Mouse (Mus musculus) intestine, postnatal 0 days (tissue): ENCODE measurements around the gene Usp24. TPM values are rescaled to one million over a fixed set of nuclear protein-coding genes. Genes with fewer than 3 reads are reported as not detected.

Experiments
- ATAC-seq: fragments of 200-750 bp; cut with Nextera tagmentation; 2 replicates; pipeline ENCODE4 v1.8.0; 2017; ENCODE audit warnings: mild to moderate bottlenecking, moderate TSS enrichment, moderate library complexity
- H3K27ac ChIP-seq: fragments of 300-500 bp; sonication (generic); 2 replicates; pipeline ENCODE4 v1.5.1; 2014; ENCODE audit warnings: mild to moderate bottlenecking, low read depth, low read length, moderate library complexity
- H3K27me3 ChIP-seq: fragments of 300-500 bp; sonication (generic); replicated peaks from 2 replicates; pipeline ENCODE4 v1.6.1; 2014; ENCODE audit warnings: low read length, mixed read lengths; ENCODE audit not compliant: control insufficient read depth, insufficient read depth
- H3K36me3 ChIP-seq: fragments of 300-500 bp; sonication (generic); 2 replicates; pipeline ENCODE4 v1.6.1; 2014; ENCODE audit warnings: mild to moderate bottlenecking, moderate library complexity; ENCODE audit not compliant: control insufficient read depth, insufficient read depth
- H3K4me1 ChIP-seq: fragments of 300-500 bp; sonication (generic); replicated peaks from 2 replicates; pipeline ENCODE4 v1.6.1; 2014; ENCODE audit warnings: antibody characterized with exemption, low read length, mixed read lengths; ENCODE audit not compliant: control insufficient read depth, insufficient read depth
- H3K4me2 ChIP-seq: fragments of 300-500 bp; sonication (generic); replicated peaks from 2 replicates; pipeline ENCODE4 v1.6.1; 2014; ENCODE audit warnings: low read depth, mild to moderate bottlenecking, moderate library complexity
- H3K4me3 ChIP-seq: fragments of 300-500 bp; sonication (generic); 2 replicates; pipeline ENCODE4 v1.5.1; 2014; ENCODE audit warnings: low read depth, low read length
- H3K9ac ChIP-seq: fragments of 300-500 bp; sonication (generic); 2 replicates; pipeline ENCODE4 v1.6.1; 2014; ENCODE audit warnings: mild to moderate bottlenecking, low read depth, low read length
- H3K9me3 ChIP-seq: fragments of 300-500 bp; sonication (generic); 2 replicates; pipeline ENCODE4 v1.6.1; 2016; ENCODE audit warnings: mixed run types; ENCODE audit not compliant: control insufficient read depth
- CTCF ChIP-seq: sonication (generic); IDR thresholded peaks from 2 replicates; pipeline ENCODE4 v1.5.1; 2016; ENCODE audit warnings: low read depth, mild to moderate bottlenecking, control low read depth, antibody characterized with exemption, moderate library complexity
- WGBS: fragments of 180-500 bp; shearing (Covaris S2); extraction: QIAGEN DNeasy Blood & Tissue Kit; methylation state at CpG from one replicate; pipeline ENCODE4 v1.1.7; 2014; 5-methylcytosine and 5-hydroxymethylcytosine counted together
- polyA plus RNA-seq: library from polyadenylated mRNA; unstranded; fragments of >200 nt; fragmentation: Nextera tagmentation; extraction: Ambion mirVana; gene quantifications from 2 replicates; pipeline ENCODE4 v1.2.1, GENCODE M21; 2015

The Usp24 gene
- polyA plus RNA-seq, 1 experiment from 2014 or later, result 5.3 TPM

DNA sequence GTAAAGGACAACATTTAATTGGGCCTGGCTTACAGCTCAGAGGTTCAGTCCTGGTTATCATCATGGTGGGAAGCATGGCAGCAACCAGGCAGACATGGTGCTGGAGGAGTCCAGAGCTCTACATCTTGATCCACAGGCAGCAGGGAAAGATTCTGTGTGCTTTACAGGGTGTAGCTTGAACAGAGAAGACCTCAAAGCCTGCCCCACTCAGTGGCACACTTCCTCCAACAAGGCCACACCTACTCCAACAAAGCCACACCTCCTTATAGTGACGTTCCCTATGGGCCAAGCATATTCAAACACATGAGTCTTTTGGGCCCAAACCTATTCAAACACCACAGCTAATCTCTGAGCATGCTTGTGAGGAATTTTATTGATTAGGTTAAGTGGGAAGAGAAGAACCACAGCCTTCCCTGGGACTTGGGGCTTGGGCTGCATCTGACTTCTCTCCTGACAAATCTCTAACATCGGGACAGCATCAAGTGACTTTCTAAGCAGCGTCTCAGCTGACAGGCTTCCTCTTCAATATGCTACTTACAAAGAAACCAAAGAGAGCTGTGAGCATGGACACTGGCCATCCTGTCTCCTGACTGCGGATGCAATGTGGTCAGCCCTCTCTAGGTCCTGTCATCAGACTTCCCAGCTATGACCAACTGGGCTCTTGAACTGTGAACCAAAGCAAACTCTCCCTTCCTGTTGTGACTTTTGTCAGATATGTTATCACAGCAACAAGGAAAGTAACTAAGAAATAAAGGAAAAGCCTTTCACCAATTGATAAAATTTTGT is 28.9 kb upstream of the Usp24 start:
- Histone ChIP-seq H3K27ac (no peak overlapping the region), H3K27me3 (no peaks in the 10 kb centered on the region), H3K4me1 (no peaks in the 10 kb centered on the region), H3K9me3 (no peaks in the 10 kb centered on the region), H3K36me3 (no peaks in the 10 kb centered on the region), H3K4me2 (no peak overlapping the region), H3K4me3 (no peak overlapping the region), H3K9ac (no peak overlapping the region)
- TF ChIP-seq CTCF, result no peak
- 69% methylated on average over 4 of the region's 4 CpGs for WGBS
- no peak for ATAC-seq

DNA sequence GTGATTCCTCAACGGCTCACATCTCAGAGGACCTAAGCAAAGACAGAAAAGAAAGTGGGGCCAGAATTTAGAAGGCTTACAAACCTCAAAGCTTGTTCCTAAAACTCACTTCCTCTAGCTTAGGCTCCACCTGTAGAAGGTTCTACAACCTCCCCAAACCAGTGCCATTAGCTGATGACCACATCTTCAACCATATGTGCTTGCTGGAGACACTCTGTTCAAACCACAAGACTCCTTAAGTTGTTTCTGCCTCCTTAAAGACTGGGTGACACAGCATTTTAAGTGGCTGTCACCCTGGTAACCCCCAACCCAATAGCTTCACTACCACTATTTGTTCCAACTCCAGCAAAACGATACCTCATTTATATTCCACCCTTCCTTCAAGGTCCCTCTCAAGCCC is 25.8 kb upstream of the Usp24 start:
- Histone ChIP-seq H3K4me1 (no peaks in the 10 kb centered on the region), H3K27me3 (no peaks in the 10 kb centered on the region), H3K9me3 (no peaks in the 10 kb centered on the region), H3K27ac (no peak overlapping the region), H3K4me2 (no peak overlapping the region), H3K4me3 (no peak overlapping the region), H3K36me3 (no peaks in the 10 kb centered on the region), H3K9ac (no peak overlapping the region)
- TF ChIP-seq CTCF, result no peak
- 96% methylated on average over 2 of the region's 2 CpGs for WGBS
- no peak for ATAC-seq

DNA sequence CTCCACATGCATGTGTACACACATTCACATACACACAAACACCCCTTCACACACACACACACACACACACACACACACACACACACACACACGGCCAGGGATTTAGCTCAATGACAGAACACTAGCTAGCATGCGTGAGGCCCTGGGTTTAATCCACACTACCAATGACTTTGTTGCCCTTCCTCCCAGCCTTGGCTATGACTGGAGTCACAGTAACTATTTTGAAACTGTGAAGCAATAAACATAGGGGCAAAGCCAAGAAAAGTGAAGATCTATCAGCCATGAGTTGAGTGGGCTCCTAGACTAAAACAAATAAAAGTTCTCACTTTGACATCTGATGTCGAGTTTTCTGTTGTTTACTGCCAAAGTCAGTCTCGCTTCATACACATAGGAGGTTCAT is 23.2 kb upstream of the Usp24 start:
- no peaks in the 10 kb centered on the region for H3K9me3 ChIP-seq
- no peaks in the 10 kb centered on the region for H3K27me3 ChIP-seq
- 72% methylated on average over 4 of the region's 4 CpGs for WGBS
- no peak for TF ChIP-seq CTCF
- H3K36me3 ChIP-seq, result no peaks in the 10 kb centered on the region
- no peak overlapping the region for H3K4me2 ChIP-seq
- H3K27ac ChIP-seq, result no peak overlapping the region
- no peak for ATAC-seq
- no peaks in the 10 kb centered on the region for H3K4me1 ChIP-seq
- H3K9ac ChIP-seq, result no peak overlapping the region
- H3K4me3 ChIP-seq, result no peak overlapping the region

DNA sequence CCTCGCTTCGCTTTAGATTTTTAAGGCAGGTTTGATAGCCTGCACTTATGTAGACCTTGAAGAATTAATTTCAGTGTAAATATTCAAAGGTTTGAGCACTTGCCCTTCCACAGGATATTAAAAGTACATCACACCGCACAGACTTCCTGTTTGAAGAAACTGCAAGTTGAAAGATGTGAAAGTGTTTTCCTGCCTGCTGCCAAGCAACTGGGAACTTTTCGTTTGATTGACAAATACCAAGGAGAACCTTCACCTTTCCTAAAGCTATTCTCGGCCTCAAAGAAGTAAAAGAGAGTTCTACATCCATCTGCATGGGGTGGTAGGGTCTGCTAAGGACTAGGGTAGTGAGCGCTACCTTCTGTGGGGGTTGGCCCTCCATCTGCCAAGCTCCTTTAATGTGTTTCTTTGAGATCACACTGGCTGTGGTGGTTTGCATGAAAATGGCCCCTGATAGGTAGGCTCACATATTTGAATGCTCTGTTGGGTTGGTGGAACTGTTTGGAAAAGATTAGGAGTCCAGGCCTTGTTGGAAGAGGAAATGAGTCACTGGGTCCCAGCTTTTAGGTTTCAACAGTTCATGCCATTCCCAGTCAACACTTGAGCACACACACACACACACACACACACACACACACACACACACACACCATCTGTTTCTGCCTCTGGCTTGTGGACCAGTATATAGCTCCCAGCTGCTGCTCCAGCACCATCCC is 22.5 kb upstream of the Usp24 start:
- no peaks in the 10 kb centered on the region for H3K36me3 ChIP-seq
- H3K4me1 ChIP-seq, result no peaks in the 10 kb centered on the region
- H3K9me3 ChIP-seq, result no peaks in the 10 kb centered on the region
- WGBS, result 73% methylated on average over 6 of the region's 6 CpGs
- no peak for TF ChIP-seq CTCF
- no peak overlapping the region for H3K27ac ChIP-seq
- no peak for ATAC-seq
- H3K9ac ChIP-seq, result no peak overlapping the region
- no peak overlapping the region for H3K4me3 ChIP-seq
- H3K4me2 ChIP-seq, result no peak overlapping the region
- H3K27me3 ChIP-seq, result no peaks in the 10 kb centered on the region

DNA sequence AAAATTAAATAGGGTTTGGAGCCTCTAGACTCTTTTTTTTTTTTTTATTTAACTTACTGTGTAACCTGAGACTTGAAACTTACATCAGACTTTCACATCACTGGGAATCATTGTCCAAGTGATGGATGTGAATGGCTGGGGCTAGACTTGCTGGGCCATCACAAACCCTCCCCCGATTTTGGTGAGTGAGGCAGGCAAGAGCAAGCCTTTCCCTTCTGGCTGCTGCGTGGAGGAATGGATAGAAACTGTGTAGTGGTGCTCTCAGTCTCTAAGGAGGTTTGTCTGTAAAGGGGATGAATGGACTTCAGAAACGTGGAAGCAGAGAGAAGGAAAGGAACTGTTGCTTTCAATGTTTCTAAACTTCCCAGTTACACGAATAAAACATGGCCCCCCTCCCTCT is 20.3 kb upstream of the Usp24 start:
- H3K36me3 ChIP-seq, result no peaks in the 10 kb centered on the region
- H3K4me3 ChIP-seq, result no peak overlapping the region
- 52% methylated on average over 4 of the region's 4 CpGs for WGBS
- no peak overlapping the region for H3K27ac ChIP-seq
- no peak overlapping the region for H3K9ac ChIP-seq
- TF ChIP-seq CTCF, result no peak
- H3K9me3 ChIP-seq, result no peaks in the 10 kb centered on the region
- no peaks in the 10 kb centered on the region for H3K4me1 ChIP-seq
- no peak for ATAC-seq
- H3K27me3 ChIP-seq, result no peaks in the 10 kb centered on the region
- H3K4me2 ChIP-seq, result no peak overlapping the region

DNA sequence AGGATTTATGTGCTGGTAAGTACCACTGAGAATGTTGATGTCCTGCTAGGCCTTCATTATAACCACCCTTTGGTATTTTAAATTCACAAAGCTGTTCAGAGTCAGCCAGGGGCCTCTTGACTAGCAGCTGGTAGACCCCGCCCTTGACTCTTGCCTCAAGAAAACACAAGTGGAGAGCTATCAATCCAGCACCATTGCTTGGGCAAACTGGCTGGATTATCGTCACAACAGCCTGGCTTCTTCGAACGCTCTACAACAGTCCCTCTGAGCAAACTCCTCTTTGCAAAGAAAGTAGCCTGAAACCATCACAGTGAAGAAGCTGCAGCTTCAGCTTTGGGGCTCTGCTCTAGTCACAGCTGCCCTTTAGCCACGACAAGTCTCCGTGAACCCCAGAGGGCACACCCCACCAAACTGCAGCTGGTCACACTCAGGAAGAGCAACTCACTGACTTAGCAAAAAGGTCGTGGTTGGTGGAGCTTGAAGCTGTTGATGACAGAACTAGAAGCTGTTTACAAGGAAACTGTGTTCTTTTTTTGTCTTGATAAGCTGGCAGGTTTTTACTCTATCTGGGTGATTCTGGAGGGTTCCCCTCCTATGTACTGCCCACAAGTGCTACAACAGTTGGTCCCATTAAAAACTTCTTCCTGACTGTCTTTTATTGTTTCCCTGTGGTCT is 19.5 kb upstream of the Usp24 start:
- no peak overlapping the region for H3K9ac ChIP-seq
- H3K9me3 ChIP-seq, result no peaks in the 10 kb centered on the region
- no peaks in the 10 kb centered on the region for H3K36me3 ChIP-seq
- TF ChIP-seq CTCF, result no peak
- H3K4me1 ChIP-seq, result no peaks in the 10 kb centered on the region
- no peak overlapping the region for H3K4me2 ChIP-seq
- ATAC-seq, result no peak
- H3K4me3 ChIP-seq, result no peak overlapping the region
- WGBS, result 83% methylated on average over 7 of the region's 7 CpGs
- no peaks in the 10 kb centered on the region for H3K27me3 ChIP-seq
- H3K27ac ChIP-seq, result no peak overlapping the region
